Mouse (Mus musculus): ENCODE results near the gene Ttbk1. TPM values are rescaled to one million over a fixed set of nuclear protein-coding genes. Genes with fewer than 3 reads are reported as not detected.
"Not testable (repeated sequence)": the region's sequence is repeated elsewhere in the genome, so short reads cannot be mapped to it uniquely, and the experiment has no call there.

Gene Ttbk1
- polyA plus RNA-seq, 1 experiment from 2014 or later: 9.0 TPM

DNA sequence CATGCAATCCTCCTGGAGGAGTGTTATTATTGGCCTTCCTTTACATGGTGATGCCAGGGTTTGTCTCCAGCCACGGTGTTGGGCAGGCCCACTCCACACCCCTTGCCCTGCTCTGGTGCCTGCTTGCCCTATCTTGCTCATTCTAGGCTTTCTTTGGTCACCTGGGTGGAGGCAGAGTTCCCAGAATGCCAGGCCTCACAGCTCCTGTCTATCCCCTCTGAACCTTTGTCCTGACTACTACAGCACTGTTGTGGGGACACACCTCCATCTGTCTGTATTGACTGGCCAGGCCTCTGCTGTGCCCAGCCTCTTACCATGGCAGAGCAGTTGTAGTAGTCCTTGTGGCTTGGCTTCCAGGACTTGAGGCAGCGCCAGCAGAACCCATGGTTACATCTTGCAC lies 15.3 kb upstream of the Ttbk1 start:
- H3K27me3 ChIP-seq (replicated peaks): no peaks in the 10 kb centered on the region
- H3K27ac ChIP-seq: no peak overlapping the region
- no peak for ATAC-seq (replicated peaks)
- H3K4me2 ChIP-seq: no peak overlapping the region
- no peak overlapping the region for H3K4me3 ChIP-seq
- 94% methylated on average over 2 of the region's 2 CpGs for WGBS
- H3K4me1 ChIP-seq: no peaks in the 10 kb centered on the region
- no peaks in the 10 kb centered on the region for H3K9me3 ChIP-seq
- H3K36me3 ChIP-seq (replicated peaks): peaks cover 7% of the 10 kb centered on the region
- H3K9ac ChIP-seq: no peak overlapping the region

DNA sequence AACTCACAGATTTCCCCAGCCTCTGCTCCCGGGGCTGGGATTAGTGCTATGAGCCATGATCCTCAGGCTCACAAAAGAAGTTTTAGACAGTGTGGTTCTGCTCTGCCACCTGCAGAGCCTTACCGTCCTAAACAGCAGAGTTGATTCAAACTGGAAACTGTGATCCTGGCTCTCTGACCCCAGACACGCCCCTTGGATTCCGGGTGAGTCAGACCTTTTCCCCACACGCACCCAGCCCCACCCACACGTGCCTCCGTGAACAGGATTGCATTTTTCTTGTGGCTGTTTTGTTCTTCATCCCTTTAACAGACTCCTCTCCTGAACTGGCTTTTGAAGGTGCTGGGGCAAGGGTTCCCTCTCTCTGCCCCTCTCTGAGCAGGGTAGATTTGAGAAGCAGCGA lies 10.5 kb upstream of the Ttbk1 start:
- Histone ChIP-seq H3K9ac (no peak overlapping the region), H3K4me3 (no peak overlapping the region), H3K27ac (no peak overlapping the region), H3K36me3 (replicated peaks) (peaks cover 7% of the 10 kb centered on the region), H3K4me1 (peaks cover 4% of the 10 kb centered on the region; the same call in 1 of the 2 replicates), H3K4me2 (no peak overlapping the region), H3K27me3 (replicated peaks) (peaks cover 11% of the 10 kb centered on the region), H3K9me3 (no peaks in the 10 kb centered on the region)
- 58% methylated on average over 8 of the region's 8 CpGs for WGBS
- no peak for ATAC-seq (replicated peaks)

DNA sequence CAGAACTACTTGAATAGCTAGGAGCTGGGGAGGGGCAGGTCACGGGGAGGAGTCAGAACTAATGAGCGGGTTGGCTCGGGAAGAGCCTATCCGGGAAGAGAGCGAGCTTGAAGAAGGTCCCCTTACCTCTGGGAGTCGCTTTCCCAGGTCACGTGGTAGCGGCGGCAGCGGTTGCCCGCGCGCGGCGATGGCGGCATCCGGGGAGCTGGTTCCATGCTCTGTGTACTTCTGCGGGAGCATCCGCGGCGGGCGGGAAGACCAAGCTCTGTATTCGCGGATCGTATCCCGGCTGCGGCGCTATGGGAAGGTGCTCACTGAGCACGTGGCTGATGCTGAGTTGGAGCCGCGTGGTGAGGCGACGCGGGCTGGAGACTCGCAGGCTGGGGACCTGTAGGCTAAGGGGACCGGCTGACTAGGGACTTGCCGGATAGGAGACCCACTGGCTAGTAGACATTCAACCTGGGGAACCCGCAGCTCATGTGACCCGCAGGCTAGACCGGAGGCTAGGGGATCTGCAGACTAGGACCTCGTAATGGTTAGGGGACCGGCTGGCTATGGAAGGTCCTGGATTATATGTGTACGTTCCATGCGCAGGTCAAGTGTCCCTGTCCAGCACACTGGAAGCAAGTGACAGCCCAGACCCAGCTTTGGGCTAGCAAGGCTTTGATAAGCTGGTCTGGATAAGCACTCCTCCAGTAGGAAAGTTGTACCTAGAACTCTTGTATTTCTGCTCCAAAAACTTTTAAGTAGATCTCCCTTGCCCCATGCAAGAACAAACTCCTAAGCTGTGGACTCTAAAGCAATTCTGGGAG lies 9.4 kb upstream of the Ttbk1 start, which contains the start of gene Dnph1:
Gene Dnph1 (plus strand): TSS at position 89 of the 812 bp plus-strand sequence.
- Histone ChIP-seq H3K9me3 (no peaks in the 10 kb centered on the region), H3K27ac (0 out of 2 replicates have a peak within 1 kb of the TSS, but pooled peaks have one; percentile 1), H3K9ac (peak within 1 kb of the TSS; percentile 36), H3K36me3 (replicated peaks) (peaks cover 7% of the 10 kb centered on the region), H3K4me3 (peak within 1 kb of the TSS; percentile 45), H3K4me2 (peak within 1 kb of the TSS; percentile 73), H3K27me3 (replicated peaks) (peaks cover 14% of the 10 kb centered on the region), H3K4me1 (peaks cover 4% of the 10 kb centered on the region; the same call in 1 of the 2 replicates)
- ATAC-seq (replicated peaks): peak; percentile 97
- under 1% methylated on average over 44 of the region's 44 CpGs for WGBS

DNA sequence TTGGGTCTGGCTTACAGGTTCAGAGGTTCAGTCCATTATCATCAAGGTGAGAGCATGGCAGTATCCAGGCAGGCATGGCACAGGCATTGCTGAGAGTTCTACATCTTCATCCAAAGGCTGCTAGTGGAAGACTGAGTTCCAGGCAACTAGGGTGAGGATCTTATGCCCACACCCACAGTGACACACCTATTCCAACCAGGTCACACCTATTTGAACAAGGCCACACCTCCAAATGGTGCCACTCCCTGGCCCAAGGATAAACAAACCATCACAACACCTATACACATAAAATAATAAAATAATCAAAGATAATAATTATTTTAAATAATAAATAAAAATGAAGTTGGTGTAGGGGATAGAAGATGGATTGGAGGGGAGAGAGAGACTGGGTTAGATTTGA lies 8.6 kb upstream of the Ttbk1 start:
- H3K9me3 ChIP-seq; H3K27ac ChIP-seq; H3K4me1 ChIP-seq; H3K9ac ChIP-seq; H3K36me3 ChIP-seq (replicated peaks); H3K4me3 ChIP-seq: not testable (repeated sequence)
- Histone ChIP-seq H3K27me3 (replicated peaks) (peaks cover 14% of the 10 kb centered on the region), H3K4me2 (0 out of 2 replicates have a peak overlapping the region, but pooled peaks have one; percentile 73)
- ATAC-seq (replicated peaks): 0 out of 2 replicates have a peak, but pooled peaks have one; percentile 13

DNA sequence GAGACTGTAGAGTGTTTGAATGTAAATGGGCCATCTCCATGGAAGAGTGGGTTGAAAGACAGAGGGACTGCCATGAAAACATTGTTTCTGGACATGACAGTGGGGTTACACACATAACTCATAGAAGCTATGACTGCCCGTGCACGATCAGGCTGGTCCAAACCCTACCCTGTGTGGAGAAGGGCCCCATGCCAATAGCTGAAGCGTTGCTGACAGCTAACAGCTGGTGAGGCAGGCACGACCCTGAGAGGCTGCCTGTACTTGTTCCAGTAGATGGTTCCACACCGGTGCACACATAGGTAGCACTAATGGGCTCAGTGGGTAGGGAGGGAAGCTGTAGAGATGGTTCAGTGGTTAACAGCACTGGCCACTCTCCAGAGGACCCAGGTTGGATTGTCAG lies 8.0 kb upstream of the Ttbk1 start:
- Histone ChIP-seq H3K9me3 (no peaks in the 10 kb centered on the region), H3K36me3 (replicated peaks) (peaks cover 7% of the 10 kb centered on the region), H3K27me3 (replicated peaks) (peaks cover 14% of the 10 kb centered on the region), H3K4me1 (peaks cover 4% of the 10 kb centered on the region; the same call in 1 of the 2 replicates), H3K4me3 (no peak overlapping the region), H3K27ac (no peak overlapping the region), H3K9ac (no peak overlapping the region), H3K4me2 (no peak overlapping the region)
- 85% methylated on average over 5 of the region's 5 CpGs for WGBS
- no peak for ATAC-seq (replicated peaks)

DNA sequence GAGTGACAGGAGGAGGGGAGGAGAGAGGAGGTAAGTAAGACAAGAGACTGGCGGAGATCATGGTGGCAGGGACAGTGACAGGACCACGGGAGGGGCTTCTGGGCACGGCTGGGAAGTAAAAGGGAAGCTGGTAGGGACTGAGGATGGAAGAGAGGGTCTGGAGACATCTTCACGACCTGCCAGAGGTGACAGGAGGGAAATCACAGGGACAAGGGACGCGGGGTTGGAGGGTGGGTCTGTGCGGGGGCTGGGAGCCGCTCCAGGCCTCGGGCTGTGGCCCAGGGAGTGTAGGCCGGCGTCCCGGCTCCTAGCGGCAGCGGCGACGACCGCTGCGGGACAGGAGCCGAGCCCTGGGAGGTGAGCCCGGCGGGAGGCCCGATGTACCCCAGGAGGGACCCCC lies 480 bp downstream of the Ttbk1 start:
- Histone ChIP-seq H3K4me1 (peaks cover 45% of the 10 kb centered on the region), H3K27ac (peak overlapping the region; percentile 79), H3K9ac (peak overlapping the region; percentile 96), H3K27me3 (replicated peaks) (no peaks in the 10 kb centered on the region), H3K9me3 (no peaks in the 10 kb centered on the region), H3K4me3 (peak overlapping the region; percentile 80), H3K4me2 (peak overlapping the region; percentile 83), H3K36me3 (replicated peaks) (no peaks in the 10 kb centered on the region)
- ATAC-seq (replicated peaks): peak; percentile 51
- WGBS: under 1% methylated on average over 10 of the region's 22 CpGs

DNA sequence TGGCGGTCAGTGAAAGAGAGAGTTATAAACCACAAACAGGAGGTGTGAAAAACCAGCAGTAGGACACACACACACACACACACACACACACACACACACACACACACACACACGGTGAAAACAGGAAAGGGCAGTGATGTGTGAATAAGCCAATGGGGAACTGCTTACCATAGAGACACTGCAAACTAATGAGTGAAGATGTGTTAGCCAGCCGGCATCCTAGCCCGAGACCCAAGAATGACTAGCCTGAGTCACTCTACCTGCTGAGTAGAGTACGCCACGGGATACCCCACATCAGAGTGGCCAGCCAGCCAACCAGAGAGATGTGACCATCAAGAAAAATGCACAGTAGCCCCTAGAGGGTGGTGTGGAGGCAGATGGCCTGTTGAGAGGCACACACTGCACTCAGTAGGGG lies 3.0 kb downstream of the Ttbk1 start:
- ATAC-seq (replicated peaks): no peak
- WGBS: 11% methylated on average over 6 of the region's 6 CpGs
- Histone ChIP-seq H3K9ac (peak overlapping the region; percentile 54; the same call in 1 of the 2 replicates), H3K4me1 (peaks cover 45% of the 10 kb centered on the region), H3K9me3 (no peaks in the 10 kb centered on the region), H3K4me3 (peak overlapping the region; percentile 36), H3K4me2 (peak overlapping the region; percentile 73), H3K36me3 (replicated peaks) (peaks cover 11% of the 10 kb centered on the region; the same call in 1 of the 2 replicates), H3K27ac (no peak overlapping the region), H3K27me3 (replicated peaks) (no peaks in the 10 kb centered on the region)

DNA sequence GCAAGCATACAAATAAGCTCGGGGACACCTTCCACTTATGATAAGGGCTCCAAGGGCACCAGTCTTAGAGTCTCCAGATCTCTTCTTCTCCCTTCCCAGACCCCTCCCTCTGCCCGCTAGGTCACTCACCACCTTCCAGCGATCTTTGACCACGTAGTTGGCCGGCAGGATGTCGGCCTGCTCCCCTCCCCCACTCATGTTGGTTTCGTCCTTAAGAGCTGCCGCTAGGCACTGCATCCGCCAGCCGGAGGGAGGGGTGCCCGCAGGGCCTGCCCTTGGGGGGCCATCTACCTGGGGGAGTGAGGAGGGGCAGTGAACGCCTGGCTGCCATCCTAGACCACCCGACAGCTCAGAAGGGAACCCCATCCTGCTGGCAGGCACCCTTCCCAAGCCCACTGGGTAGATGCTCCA lies 3.4 kb downstream of the Ttbk1 start:
- Histone ChIP-seq H3K4me3 (peak overlapping the region; percentile 36), H3K4me1 (peaks cover 45% of the 10 kb centered on the region), H3K27me3 (replicated peaks) (no peaks in the 10 kb centered on the region), H3K27ac (peak overlapping the region; percentile 27; the same call in 1 of the 2 replicates), H3K9ac (peak overlapping the region; percentile 54), H3K9me3 (no peaks in the 10 kb centered on the region), H3K4me2 (peak overlapping the region; percentile 73), H3K36me3 (replicated peaks) (peaks cover 14% of the 10 kb centered on the region; the same call in 1 of the 2 replicates)
- ATAC-seq (replicated peaks): peak; percentile 5; the same call in 1 of the 2 replicates
- WGBS: 3% methylated on average over 13 of the region's 13 CpGs

DNA sequence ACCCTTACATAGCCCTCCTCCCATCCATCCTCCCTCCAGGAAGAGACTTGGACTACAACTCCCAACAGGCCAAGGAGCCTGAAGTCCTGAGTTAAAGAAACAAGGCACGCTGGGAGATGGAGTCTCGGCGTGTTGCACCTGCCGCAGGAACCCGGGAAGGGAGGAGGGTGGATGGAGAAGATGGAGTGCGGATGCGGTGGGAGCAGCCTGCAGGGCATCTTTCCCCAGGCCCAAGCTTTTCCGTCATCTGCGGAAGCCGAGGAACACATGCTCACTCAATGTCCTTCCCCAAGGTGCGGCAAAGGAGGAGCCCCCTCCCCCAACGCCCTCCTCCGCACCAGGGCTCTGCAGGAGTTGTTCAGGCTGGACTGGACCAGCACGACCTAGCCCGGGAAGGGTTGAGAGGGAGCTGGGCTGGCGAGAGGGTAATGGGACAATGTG lies 3.9 kb downstream of the Ttbk1 start:
- Histone ChIP-seq H3K27ac (peak overlapping the region; percentile 27; the same call in 1 of the 2 replicates), H3K9ac (peak overlapping the region; percentile 54), H3K4me3 (peak overlapping the region; percentile 36), H3K36me3 (replicated peaks) (peaks cover 14% of the 10 kb centered on the region; the same call in 1 of the 2 replicates), H3K4me1 (peaks cover 45% of the 10 kb centered on the region), H3K4me2 (peak overlapping the region; percentile 73), H3K27me3 (replicated peaks) (no peaks in the 10 kb centered on the region), H3K9me3 (no peaks in the 10 kb centered on the region)
- ATAC-seq (replicated peaks): 0 out of 2 replicates have a peak, but pooled peaks have one; percentile 24
- WGBS: 0% methylated on average over 16 of the region's 16 CpGs

DNA sequence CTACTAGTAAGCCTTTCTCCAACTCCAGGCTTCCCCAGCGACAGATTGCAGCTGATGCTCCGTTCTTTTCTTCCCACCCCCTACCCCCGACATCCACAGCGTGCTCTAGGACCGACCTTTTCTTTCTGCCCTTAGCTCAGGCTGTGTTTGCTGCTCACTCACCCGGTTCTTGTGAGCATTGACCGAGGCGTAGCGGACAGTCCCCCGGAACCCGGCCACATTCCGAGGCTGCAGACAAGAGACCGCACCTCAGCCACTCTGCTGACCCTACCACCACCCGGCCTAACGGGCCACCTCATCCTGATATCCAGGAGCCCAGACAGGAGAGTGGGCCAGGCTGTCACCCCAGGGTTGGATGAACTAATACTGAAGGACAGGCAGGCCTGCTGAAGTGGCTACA lies 10.2 kb downstream of the Ttbk1 start:
- 83% methylated on average over 15 of the region's 15 CpGs for WGBS
- no peak for ATAC-seq (replicated peaks)
- no peak overlapping the region for H3K4me3 ChIP-seq
- H3K4me2 ChIP-seq: no peak overlapping the region
- H3K9me3 ChIP-seq: no peaks in the 10 kb centered on the region
- H3K27me3 ChIP-seq (replicated peaks): no peaks in the 10 kb centered on the region
- H3K9ac ChIP-seq: no peak overlapping the region
- no peaks in the 10 kb centered on the region for H3K4me1 ChIP-seq
- peaks cover 58% of the 10 kb centered on the region for H3K36me3 ChIP-seq (replicated peaks)
- no peak overlapping the region for H3K27ac ChIP-seq

DNA sequence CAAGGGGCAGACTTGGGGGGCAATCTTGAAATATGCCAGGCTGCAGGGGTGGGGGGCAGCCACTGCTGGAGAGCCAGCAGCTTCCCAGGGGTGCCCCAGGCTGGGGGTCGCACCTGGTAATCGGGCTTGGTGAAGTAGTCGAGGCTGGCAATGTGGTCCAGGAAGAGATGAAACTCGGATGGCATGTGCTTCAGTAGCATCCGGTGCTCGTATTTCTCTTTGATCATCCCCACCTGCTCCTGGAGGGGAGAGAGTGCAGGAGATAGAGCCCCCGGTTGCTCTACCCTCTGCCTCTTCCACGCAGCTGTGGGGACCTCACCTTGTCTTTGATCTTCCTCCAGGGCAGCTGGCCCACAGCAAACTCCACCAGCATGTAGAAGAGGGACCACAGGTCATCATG lies 10.9 kb downstream of the Ttbk1 start:
- H3K4me2 ChIP-seq: no peak overlapping the region
- H3K9ac ChIP-seq: no peak overlapping the region
- H3K27ac ChIP-seq: no peak overlapping the region
- no peaks in the 10 kb centered on the region for H3K9me3 ChIP-seq
- WGBS: 87% methylated on average over 8 of the region's 8 CpGs
- ATAC-seq (replicated peaks): no peak
- H3K4me3 ChIP-seq: no peak overlapping the region
- no peaks in the 10 kb centered on the region for H3K4me1 ChIP-seq
- peaks cover 63% of the 10 kb centered on the region for H3K36me3 ChIP-seq (replicated peaks)
- no peaks in the 10 kb centered on the region for H3K27me3 ChIP-seq (replicated peaks)

DNA sequence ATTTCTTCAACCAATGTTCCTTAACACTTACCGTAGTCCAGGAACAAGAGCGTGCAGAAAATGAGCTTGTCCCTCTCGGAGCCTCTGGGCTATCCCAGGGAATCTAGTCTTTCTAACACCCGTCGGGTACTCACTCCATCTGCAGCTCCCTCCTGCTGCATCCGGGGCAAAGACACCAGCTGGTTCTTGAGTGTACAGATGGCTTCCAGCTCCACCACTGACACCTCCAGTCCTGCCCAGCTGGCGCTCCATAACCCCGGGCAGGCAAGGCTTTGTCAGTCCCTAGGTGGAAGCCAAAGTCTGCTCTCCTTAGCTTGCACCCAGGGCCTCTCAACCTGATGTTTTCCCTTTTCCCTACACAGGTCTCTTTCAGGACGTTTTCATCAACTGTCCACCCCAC lies 19.6 kb downstream of the Ttbk1 start:
- H3K9ac ChIP-seq: no peak overlapping the region
- H3K36me3 ChIP-seq (replicated peaks): peaks cover 60% of the 10 kb centered on the region
- no peaks in the 10 kb centered on the region for H3K4me1 ChIP-seq
- H3K27ac ChIP-seq: no peak overlapping the region
- no peak overlapping the region for H3K4me3 ChIP-seq
- no peak overlapping the region for H3K4me2 ChIP-seq
- H3K27me3 ChIP-seq (replicated peaks): no peaks in the 10 kb centered on the region
- H3K9me3 ChIP-seq: no peaks in the 10 kb centered on the region
- no peak for ATAC-seq (replicated peaks)
- 71% methylated on average over 9 of the region's 9 CpGs for WGBS
